Mouse (Mus musculus) testis, adult 2 months (tissue): ENCODE data around the gene Myo10.

Experiments used
- CTCF ChIP-seq: fragments of 200-500 bp; IDR thresholded peaks from 2 replicates; pipeline ENCODE4 v1.5.1; 2012; ENCODE audit warnings: low read depth, mild to moderate bottlenecking, inconsistent platforms, low read length, moderate library complexity; ENCODE audit not compliant: control insufficient read depth, insufficient read depth, insufficient replicate concordance
- POLR2A ChIP-seq: fragments of 200-500 bp; IDR thresholded peaks from 2 replicates; pipeline ENCODE4 v1.6.1; 2012; ENCODE audit warnings: low read depth, mild to moderate bottlenecking, inconsistent platforms, low read length, moderate library complexity; ENCODE audit not compliant: control insufficient read depth

DNA sequence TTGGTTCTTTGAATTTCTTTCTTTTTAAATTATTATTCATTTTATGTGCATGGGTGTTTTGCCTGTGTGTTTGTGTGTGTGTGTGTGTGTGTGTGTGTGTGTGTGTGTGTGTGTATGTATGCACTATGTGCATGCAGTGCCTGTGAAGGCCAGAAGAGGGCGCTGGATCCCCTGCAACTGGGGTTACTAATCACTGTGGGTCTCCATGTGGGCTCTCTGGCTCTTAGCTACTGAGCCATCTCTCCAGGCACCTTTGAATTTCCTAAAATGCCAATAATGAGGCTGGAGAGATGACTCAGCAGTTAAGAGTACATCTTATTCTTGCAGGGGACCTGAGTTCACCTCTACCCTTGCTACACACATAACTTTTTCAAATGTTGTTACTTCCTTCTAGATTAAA lies 18.1 kb upstream of the Myo10 start:
- peak; percentile 57 for TF ChIP-seq CTCF
- TF ChIP-seq POLR2A: no peak
